Mouse (Mus musculus) thymus, adult 2 months (tissue): ENCODE measurements at regions not wholly inside any gene's neighbourhood (a gene's known extent, or its start where the extent isn't known, plus 50 kb on each side); places are given as distances from the start of the nearest gene placed in this dataset.
A peak's percentile ranks its signal among the peaks of the same experiment; 100 is the strongest.

Experiments used
- DNase-seq: peaks from one replicate; pipeline ENCODE4 v3.0.0; 2021
- H3K27ac ChIP-seq: fragments of 200-500 bp; 2 replicates; pipeline ENCODE4 v1.5.1; 2012; ENCODE audit warnings: low read length, control low read depth; ENCODE audit not compliant: control insufficient read depth, insufficient read depth
- H3K27me3 ChIP-seq: fragments of 200-500 bp; 2 replicates; pipeline ENCODE4 v1.6.1; 2012; ENCODE audit warnings: mild to moderate bottlenecking, low read length, moderate library complexity, mixed read lengths; ENCODE audit not compliant: control insufficient read depth, insufficient read depth
- H3K36me3 ChIP-seq: fragments of 200-500 bp; 2 replicates; pipeline ENCODE4 v1.6.1; 2012; ENCODE audit warnings: mild to moderate bottlenecking, low read length, moderate library complexity; ENCODE audit not compliant: control insufficient read depth, insufficient read depth
- H3K4me1 ChIP-seq: fragments of 200-500 bp; replicated peaks from 2 replicates; pipeline ENCODE4 v1.6.1; 2012; ENCODE audit warnings: low read length; ENCODE audit not compliant: control insufficient read depth, insufficient read depth
- H3K4me3 ChIP-seq: fragments of 200-500 bp; 2 replicates; pipeline ENCODE4 v1.5.1; 2012; ENCODE audit warnings: mild to moderate bottlenecking, low read length, control low read depth, moderate library complexity; ENCODE audit not compliant: control insufficient read depth, insufficient read depth
- CTCF ChIP-seq: fragments of 200-500 bp; IDR thresholded peaks from 2 replicates; pipeline ENCODE4 v1.5.1; 2012; ENCODE audit warnings: mild to moderate bottlenecking, control low read depth, low read length, moderate library complexity, borderline replicate concordance; ENCODE audit not compliant: control insufficient read depth, poor library complexity, insufficient read depth; ENCODE audit errors: extremely low read depth
- POLR2A ChIP-seq: fragments of 200-500 bp; IDR thresholded peaks from 2 replicates; pipeline ENCODE4 v1.6.1; 2012; ENCODE audit warnings: mild to moderate bottlenecking, low read length, control low read depth, moderate library complexity; ENCODE audit not compliant: control insufficient read depth, poor library complexity, insufficient read depth; ENCODE audit errors: extremely low read depth
- WGBS: fragments of 180-500 bp; shearing (Covaris S2); methylation state at CpG from one replicate; pipeline ENCODE4 v1.1.7; 2018; 5-methylcytosine and 5-hydroxymethylcytosine counted together

DNA sequence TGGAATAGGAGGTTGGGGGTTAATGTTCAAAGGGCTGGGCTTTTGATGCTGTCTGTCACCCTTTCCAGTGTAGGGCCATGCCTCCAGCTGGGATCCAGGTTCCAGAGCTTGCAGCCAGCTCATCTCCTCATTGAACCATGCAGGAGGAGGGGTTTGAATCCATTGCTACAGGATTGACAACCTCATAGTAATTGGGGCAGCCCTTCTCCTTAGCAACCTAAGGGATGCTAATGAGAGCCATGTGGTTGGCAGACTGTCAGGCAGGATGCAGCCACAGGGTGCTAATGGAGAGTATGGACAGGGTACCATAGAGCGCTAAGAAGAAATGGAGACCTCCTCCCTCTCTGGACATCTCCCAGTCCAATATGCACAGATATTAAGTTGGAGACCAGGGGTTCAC lies 396.9 kb upstream of the Cdh4 start:
- Histone ChIP-seq H3K36me3 (no peaks in the 10 kb centered on the region), H3K4me3 (no peak overlapping the region), H3K27me3 (no peaks in the 10 kb centered on the region), H3K27ac (no peak overlapping the region), H3K4me1 (no peaks in the 10 kb centered on the region)
- WGBS = 78% methylated on average over 1 of the region's 1 CpGs
- TF ChIP-seq CTCF = no peak
- TF ChIP-seq POLR2A = no peak
- DNase-seq = no peak

DNA sequence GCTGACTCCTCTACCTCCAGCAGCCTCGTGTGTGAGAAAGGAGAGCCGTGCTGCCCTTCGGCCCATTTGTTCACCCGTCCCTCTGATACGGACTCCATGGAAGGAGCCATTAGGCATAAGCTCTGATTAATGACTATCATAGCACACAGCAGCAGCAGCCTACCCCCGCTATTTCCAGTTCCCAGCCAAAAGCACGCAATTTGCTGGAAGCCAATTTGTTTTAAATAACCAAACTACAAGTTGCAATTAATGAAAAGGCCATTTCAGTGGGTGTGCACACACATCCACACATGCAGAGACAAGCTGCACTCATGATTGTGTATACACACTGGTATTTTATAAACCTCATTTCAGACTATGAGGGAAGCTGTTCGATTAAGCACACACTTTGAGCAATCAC lies 387.8 kb upstream of the Cdh4 start:
- Histone ChIP-seq H3K27ac (no peak overlapping the region), H3K4me3 (no peak overlapping the region), H3K36me3 (no peaks in the 10 kb centered on the region), H3K4me1 (no peaks in the 10 kb centered on the region), H3K27me3 (no peaks in the 10 kb centered on the region)
- TF ChIP-seq POLR2A (no peak), CTCF (no peak)
- 78% methylated on average over 8 of the region's 8 CpGs for WGBS
- no peak for DNase-seq

DNA sequence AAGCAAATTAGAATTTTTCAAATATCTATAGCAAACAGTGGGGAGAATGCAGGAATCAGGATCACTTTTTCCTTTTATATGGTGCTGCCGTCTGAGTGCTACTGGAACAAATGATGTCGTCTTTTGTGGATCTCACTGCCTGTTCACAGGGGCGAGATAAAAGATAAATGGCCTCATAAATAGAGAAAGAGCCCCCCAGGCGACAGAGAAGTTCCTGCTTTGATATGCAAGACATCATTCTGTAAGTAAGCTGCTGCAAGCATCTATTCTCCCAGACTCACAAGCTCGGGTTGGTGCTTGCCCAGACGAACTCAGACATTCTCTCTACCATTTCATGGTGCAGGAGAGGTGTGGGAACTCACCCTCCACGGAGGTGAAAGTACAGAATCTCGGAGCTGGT lies 377.6 kb upstream of the Cdh4 start:
- no peaks in the 10 kb centered on the region for H3K4me1 ChIP-seq
- H3K27ac ChIP-seq = no peak overlapping the region
- 60% methylated on average over 8 of the region's 8 CpGs for WGBS
- no peak overlapping the region for H3K4me3 ChIP-seq
- H3K36me3 ChIP-seq = no peaks in the 10 kb centered on the region
- H3K27me3 ChIP-seq = no peaks in the 10 kb centered on the region
- TF ChIP-seq POLR2A (no peak), CTCF (no peak)
- DNase-seq = no peak

DNA sequence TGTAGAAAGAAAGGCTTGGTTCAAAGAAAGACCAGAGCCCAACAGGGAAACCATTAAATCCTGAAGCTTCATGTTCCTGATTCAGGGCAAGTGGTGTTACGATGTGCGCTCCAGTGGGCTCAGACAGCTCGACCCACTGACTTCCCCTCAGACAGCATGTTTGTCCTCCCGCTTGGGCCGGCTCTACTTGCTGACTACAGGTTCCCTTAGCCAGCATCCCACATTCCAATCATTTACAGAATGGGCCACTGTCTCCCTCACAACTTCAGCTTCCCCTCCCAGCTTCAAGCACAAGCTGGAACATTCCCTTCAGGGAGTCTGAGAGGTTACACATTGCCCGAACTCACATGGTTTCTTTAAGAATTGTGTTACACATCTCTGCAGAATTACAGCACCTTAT lies 372.7 kb upstream of the Cdh4 start:
- Histone ChIP-seq H3K27ac (no peak overlapping the region), H3K36me3 (no peaks in the 10 kb centered on the region), H3K4me3 (no peak overlapping the region), H3K27me3 (no peaks in the 10 kb centered on the region), H3K4me1 (no peaks in the 10 kb centered on the region)
- 84% methylated on average over 6 of the region's 6 CpGs for WGBS
- TF ChIP-seq CTCF (no peak), POLR2A (no peak)
- DNase-seq = no peak

DNA sequence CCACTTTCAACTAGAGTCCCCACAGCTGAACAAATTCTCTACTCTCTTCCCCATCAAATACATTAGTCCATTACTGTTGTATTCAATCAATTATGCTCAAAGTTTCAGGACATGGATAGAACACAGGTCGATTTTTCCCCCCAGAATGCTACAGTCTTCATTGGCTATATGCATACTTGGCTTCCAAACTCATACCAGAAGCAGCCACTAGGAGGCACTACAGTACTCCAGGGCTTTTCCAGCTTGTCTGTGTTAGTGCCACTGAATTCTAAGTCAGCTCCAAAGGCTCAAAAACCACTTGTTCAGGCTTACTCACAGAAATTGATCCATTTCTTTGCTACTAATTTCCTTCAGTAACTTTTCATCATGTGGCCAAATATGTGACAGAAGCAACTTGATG lies 371.9 kb upstream of the Cdh4 start:
- Histone ChIP-seq H3K27ac (no peak overlapping the region), H3K4me3 (no peak overlapping the region), H3K4me1 (no peaks in the 10 kb centered on the region), H3K36me3 (no peaks in the 10 kb centered on the region), H3K27me3 (no peaks in the 10 kb centered on the region)
- peak; percentile 9 for DNase-seq
- WGBS = 40% methylated on average over 1 of the region's 1 CpGs
- TF ChIP-seq POLR2A = no peak
- TF ChIP-seq CTCF = no peak

DNA sequence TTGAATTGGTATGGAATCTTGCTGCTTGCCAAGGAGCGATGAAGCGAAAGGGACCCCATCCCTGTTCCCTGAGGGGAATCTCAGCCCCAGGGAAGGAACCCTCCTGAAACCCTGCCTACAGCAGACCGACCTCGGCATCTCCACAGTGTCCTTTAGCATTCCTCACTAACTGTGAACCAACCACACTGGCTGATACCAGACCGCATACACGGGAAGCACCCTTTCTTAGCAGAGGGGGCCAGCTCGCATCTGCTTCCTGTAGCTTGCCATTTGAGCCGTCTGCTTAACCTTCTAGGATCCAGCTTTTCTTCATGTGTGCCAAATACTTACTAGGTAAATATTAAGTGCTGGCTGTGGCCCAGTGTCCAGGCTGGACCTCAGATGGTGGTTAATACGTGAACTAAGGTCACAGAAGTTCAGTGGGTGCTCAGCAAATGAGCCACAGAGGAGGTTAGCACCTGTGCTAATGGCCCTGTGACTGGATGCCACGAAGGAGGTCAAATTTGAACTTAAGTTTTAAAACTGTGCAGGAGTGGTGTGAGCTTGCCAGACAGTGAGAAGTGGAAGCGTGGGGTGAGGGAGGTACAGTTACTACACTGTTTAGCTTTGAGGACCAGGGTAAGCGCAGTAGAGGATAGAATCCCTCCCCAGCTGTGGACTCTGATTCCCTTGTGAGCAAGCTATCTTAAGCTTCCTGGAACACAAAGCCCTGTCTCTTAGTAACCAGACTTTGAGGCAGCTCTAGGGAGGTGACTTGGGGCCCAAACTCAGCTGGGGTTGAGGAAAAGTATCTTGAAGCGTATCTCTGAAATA lies 361.6 kb upstream of the Cdh4 start:
- Histone ChIP-seq H3K27me3 (no peaks in the 10 kb centered on the region), H3K4me3 (no peak overlapping the region), H3K27ac (no peak overlapping the region), H3K36me3 (no peaks in the 10 kb centered on the region), H3K4me1 (no peaks in the 10 kb centered on the region)
- WGBS = 43% methylated on average over 13 of the region's 13 CpGs
- TF ChIP-seq CTCF (no peak), POLR2A (no peak)
- no peak for DNase-seq
